Mouse (Mus musculus) lung, embryonic 16.5 days (tissue): ENCODE measurements around the gene Fgd3. TPM values are rescaled to one million over a fixed set of nuclear protein-coding genes. Genes with fewer than 3 reads are reported as not detected.
A peak's percentile ranks its signal among the peaks of the same experiment; 100 is the strongest.

Experiments used
- ATAC-seq: fragments of 200-750 bp; cut with Nextera tagmentation; 2 replicates; pipeline ENCODE4 v1.8.0; 2017; ENCODE audit warnings: low read depth, mild to moderate bottlenecking, moderate library complexity
- H3K27ac ChIP-seq: fragments of 300-500 bp; sonication (generic); 2 replicates; pipeline ENCODE4 v1.5.1; 2014; ENCODE audit warnings: mild to moderate bottlenecking, control low read depth, low read length
- H3K27me3 ChIP-seq: fragments of 300-500 bp; sonication (generic); 2 replicates; pipeline ENCODE4 v1.6.1; 2014; ENCODE audit warnings: low read depth, low read length, mixed read lengths; ENCODE audit not compliant: control insufficient read depth, insufficient read depth
- H3K36me3 ChIP-seq: fragments of 300-500 bp; sonication (generic); 2 replicates; pipeline ENCODE4 v1.6.1; 2014; ENCODE audit warnings: low read length; ENCODE audit not compliant: control insufficient read depth, insufficient read depth
- H3K4me1 ChIP-seq: fragments of 300-500 bp; sonication (generic); replicated peaks from 2 replicates; pipeline ENCODE4 v1.6.1; 2014; ENCODE audit warnings: low read length, mixed read lengths; ENCODE audit not compliant: control insufficient read depth, insufficient read depth
- H3K4me2 ChIP-seq: fragments of 300-500 bp; sonication (generic); 2 replicates; pipeline ENCODE4 v1.6.1; 2014; ENCODE audit warnings: low read depth, low read length, control low read depth
- H3K4me3 ChIP-seq: fragments of 300-500 bp; sonication (generic); 2 replicates; pipeline ENCODE4 v1.5.1; 2014; ENCODE audit warnings: mild to moderate bottlenecking, low read length, control low read depth
- H3K9ac ChIP-seq: fragments of 300-500 bp; sonication (generic); 2 replicates; pipeline ENCODE4 v1.6.1; 2014; ENCODE audit warnings: low read length, control low read depth
- H3K9me3 ChIP-seq: fragments of 300-500 bp; sonication (generic); 2 replicates; pipeline ENCODE4 v1.6.1; 2016; ENCODE audit warnings: low read length; ENCODE audit not compliant: control insufficient read depth
- WGBS: fragments of 180-500 bp; shearing (Covaris S2); extraction: QIAGEN DNeasy Blood & Tissue Kit; methylation state at CpG from one replicate; pipeline ENCODE4 v1.1.7; 2014; 5-methylcytosine and 5-hydroxymethylcytosine counted together
- polyA plus RNA-seq: library from polyadenylated mRNA; unstranded; fragments of >200 nt; fragmentation: Nextera tagmentation; extraction: Ambion mirVana; gene quantifications from 2 replicates; pipeline ENCODE4 v1.2.1, GENCODE M21; 2015

The Fgd3 gene
- polyA plus RNA-seq, 1 experiment from 2014 or later, result 0.33 TPM

DNA sequence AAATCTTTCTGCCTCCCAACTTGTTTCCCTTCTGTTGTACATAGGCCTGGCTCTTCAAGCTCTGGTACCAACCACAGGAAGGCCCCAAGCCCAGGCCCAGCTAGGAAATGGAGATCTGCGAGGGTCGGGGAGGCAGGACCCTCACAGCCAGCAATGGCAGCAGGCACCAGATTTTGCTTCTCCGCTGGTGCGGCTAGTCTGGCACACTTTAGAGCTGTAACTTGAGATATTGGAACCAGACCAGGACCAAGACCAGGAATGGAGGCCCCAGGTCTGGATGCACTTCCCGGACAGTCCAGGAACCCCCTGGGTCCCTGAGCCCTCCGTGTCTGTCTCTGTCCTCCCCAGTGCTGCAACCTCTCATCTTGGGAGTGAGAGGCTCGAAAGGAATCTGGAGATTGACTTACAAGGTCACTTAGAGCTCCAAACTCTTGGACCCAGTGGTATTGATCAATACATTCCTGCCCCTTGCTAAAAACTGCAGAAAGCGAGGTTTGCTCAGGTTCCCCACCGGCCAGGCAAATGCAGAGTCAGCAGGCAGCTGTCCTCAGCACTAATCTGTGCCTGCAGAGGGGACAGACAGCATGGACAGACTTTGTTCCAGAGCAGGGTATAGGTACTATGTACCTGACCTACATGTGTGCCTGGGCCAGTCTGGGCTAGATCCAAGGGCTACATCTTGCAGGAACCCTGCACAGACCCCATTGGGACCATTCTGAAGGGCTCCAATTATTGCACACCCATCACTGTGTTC lies 103.1 kb downstream of the Fgd3 start:
- H3K9ac ChIP-seq, result peak overlapping the region; percentile 42; the same call in 1 of the 2 replicates
- H3K4me1 ChIP-seq, result peaks cover 24% of the 10 kb centered on the region
- no peak overlapping the region for H3K4me2 ChIP-seq
- no peaks in the 10 kb centered on the region for H3K36me3 ChIP-seq
- H3K4me3 ChIP-seq, result no peak overlapping the region
- no peaks in the 10 kb centered on the region; the same call in 1 of the 2 replicates for H3K27me3 ChIP-seq
- ATAC-seq, result no peak
- H3K27ac ChIP-seq, result no peak overlapping the region
- WGBS, result 57% methylated on average over 9 of the region's 9 CpGs
- H3K9me3 ChIP-seq, result peaks cover 4% of the 10 kb centered on the region; the same call in 1 of the 2 replicates

DNA sequence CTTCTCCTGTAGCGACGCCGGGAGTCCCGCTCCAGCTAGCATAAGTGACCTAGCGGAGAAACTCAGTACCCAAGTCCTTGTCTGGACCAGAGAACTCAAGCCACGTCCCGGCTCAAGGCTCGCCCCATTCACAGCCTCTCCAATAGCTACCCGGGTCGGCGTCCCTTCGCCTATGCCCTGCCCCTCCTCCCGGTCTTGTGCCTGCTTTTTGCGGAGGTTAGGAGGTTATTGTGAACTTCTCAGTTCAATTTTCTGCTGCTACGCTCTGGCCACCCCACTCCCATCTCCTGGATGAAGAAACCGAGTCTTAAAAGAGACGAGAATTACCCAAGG lies 103.9 kb downstream of the Fgd3 start:
- WGBS, result 4% methylated on average over 17 of the region's 17 CpGs

DNA sequence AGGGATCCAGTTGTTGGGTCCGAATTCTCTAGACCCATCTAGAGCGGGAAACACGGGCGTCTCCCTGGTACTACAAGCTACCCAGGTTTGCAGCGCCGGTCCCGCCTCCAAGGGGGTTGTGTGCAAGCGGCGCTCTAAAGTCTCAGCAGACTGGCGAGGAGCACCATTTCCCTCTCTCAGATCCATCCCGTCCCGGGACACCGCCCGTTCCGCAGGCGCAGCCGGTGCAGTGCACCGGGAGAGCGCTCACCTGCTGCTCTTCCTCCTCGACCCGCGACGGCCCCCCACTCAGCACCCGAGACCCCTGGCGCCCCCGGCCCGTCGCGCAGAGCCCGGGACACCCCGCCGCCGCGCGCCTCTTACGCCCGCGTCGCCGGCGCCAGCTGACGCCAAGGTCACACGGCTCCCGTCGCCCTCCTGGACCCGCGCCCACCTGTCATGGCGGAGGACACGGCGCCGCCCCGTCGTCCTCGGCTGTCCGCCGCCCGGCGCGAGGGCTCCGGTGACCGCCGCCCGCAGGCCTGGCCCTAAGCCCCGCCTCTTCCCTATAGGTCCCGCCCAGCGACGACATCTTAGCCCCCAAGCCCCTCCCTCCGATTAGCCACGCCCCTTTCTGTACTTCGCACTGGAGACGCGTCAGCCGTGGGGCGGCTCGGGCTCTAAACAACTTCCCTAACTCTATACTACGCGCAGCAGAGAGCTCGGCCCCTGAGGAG lies 104.4 kb downstream of the Fgd3 start, which contains the start of gene Card19:
Gene Card19 (minus strand): TSS at position 534 of the 716 bp plus-strand sequence.
- H3K4me3 ChIP-seq, result peak within 1 kb of the TSS; percentile 89
- H3K27me3 ChIP-seq, result no peaks in the 10 kb centered on the region; the same call in 1 of the 2 replicates
- peaks cover 24% of the 10 kb centered on the region for H3K4me1 ChIP-seq
- H3K4me2 ChIP-seq, result peak within 1 kb of the TSS; percentile 81
- no peaks in the 10 kb centered on the region for H3K9me3 ChIP-seq
- peak; percentile 96 for ATAC-seq
- H3K27ac ChIP-seq, result peak within 1 kb of the TSS; percentile 87
- H3K36me3 ChIP-seq, result no peaks in the 10 kb centered on the region
- H3K9ac ChIP-seq, result peak within 1 kb of the TSS; percentile 88
- under 1% methylated on average over 69 of the region's 78 CpGs for WGBS

More for the DNA sequence above, 103.9 kb downstream of the Fgd3 start:
- peak overlapping the region; percentile 87 for H3K27ac ChIP-seq
- peaks cover 3% of the 10 kb centered on the region; the same call in 1 of the 2 replicates for H3K9me3 ChIP-seq
- H3K9ac ChIP-seq, result peak overlapping the region; percentile 88
- peak; percentile 62 for ATAC-seq
- H3K27me3 ChIP-seq, result no peaks in the 10 kb centered on the region; the same call in 1 of the 2 replicates
- peaks cover 24% of the 10 kb centered on the region for H3K4me1 ChIP-seq
- H3K4me3 ChIP-seq, result peak overlapping the region; percentile 89
- H3K4me2 ChIP-seq, result peak overlapping the region; percentile 81
- H3K36me3 ChIP-seq, result no peaks in the 10 kb centered on the region

DNA sequence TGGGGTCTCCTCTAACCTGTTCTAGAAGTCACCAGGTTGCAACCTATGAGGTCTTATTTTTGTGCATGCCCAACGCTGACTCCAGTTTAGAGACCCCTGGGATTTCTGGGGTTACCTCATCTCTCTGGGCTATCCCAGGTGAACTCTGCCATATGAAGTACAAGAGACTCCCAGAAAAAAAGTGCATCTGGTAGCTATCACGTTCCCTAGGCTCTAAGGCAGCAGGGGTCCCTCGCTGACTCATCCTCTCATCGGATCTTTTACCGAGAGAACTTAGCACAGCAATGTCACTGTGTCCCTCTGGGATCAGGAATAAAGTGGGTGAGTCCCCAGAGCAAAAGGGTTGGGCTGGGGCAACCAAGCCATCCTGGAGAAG lies 105.0 kb downstream of the Fgd3 start:
- Histone ChIP-seq H3K9me3 (no peaks in the 10 kb centered on the region), H3K27me3 (no peaks in the 10 kb centered on the region; the same call in 1 of the 2 replicates), H3K4me1 (peaks cover 24% of the 10 kb centered on the region), H3K4me3 (peak overlapping the region; percentile 89), H3K27ac (peak overlapping the region; percentile 87; the same call in 1 of the 2 replicates), H3K4me2 (peak overlapping the region; percentile 81), H3K9ac (peak overlapping the region; percentile 88), H3K36me3 (no peaks in the 10 kb centered on the region)
- no peak for ATAC-seq
- WGBS, result 12% methylated on average over 5 of the region's 5 CpGs

DNA sequence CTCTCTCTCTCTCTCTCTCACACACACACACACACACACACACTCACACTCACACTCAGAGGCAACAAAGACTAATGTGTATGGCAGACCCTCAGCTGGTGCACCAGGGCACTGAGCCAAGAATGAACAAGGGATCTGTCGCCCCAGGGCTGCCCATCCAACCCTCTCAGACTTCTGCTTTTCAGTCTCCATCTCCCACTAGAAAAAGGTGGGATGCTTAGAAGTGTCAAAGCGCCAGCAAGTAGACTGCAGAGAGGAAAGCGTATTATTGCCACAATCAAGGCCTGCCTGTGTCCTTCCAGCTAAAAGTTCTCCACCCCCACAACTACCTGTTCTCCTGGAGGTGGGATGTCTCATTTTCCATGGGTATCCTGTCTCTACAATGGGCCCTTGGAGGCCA lies 105.7 kb downstream of the Fgd3 start:
- no peaks in the 10 kb centered on the region for H3K36me3 ChIP-seq
- no peak overlapping the region for H3K9ac ChIP-seq
- no peak overlapping the region for H3K4me3 ChIP-seq
- H3K27me3 ChIP-seq, result no peaks in the 10 kb centered on the region; the same call in 1 of the 2 replicates
- H3K4me1 ChIP-seq, result peaks cover 24% of the 10 kb centered on the region
- WGBS, result 71% methylated on average over 3 of the region's 3 CpGs
- H3K27ac ChIP-seq, result no peak overlapping the region
- H3K9me3 ChIP-seq, result no peaks in the 10 kb centered on the region
- H3K4me2 ChIP-seq, result 0 out of 2 replicates have a peak overlapping the region, but pooled peaks have one; percentile 81
- no peak for ATAC-seq

DNA sequence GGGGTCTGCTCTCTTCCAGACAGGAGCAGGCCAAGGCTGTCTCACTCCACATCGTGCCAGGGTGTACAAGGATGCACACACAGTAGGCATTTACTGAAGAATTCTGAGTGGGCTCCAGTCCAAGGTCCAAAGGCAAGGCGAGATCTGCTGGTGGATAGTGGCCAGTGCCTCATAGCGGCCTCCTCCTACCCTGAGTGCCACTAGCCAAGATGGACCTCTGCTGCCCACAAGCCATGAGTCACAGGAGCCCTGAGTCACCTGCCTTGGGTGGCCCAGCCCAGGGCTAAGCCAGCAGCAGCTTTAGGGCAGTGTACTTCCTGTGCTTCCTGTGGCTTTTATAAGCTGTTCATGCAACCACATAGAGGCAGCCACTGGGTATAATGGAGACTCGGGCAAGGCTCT lies 106.6 kb downstream of the Fgd3 start:
- no peaks in the 10 kb centered on the region for H3K36me3 ChIP-seq
- H3K27me3 ChIP-seq, result no peaks in the 10 kb centered on the region; the same call in 1 of the 2 replicates
- 55% methylated on average over 4 of the region's 4 CpGs for WGBS
- no peaks in the 10 kb centered on the region for H3K9me3 ChIP-seq
- no peak overlapping the region for H3K4me3 ChIP-seq
- H3K9ac ChIP-seq, result no peak overlapping the region
- H3K4me1 ChIP-seq, result peaks cover 24% of the 10 kb centered on the region
- peak overlapping the region; percentile 10; the same call in 1 of the 2 replicates for H3K4me2 ChIP-seq
- ATAC-seq, result no peak
- H3K27ac ChIP-seq, result no peak overlapping the region

DNA sequence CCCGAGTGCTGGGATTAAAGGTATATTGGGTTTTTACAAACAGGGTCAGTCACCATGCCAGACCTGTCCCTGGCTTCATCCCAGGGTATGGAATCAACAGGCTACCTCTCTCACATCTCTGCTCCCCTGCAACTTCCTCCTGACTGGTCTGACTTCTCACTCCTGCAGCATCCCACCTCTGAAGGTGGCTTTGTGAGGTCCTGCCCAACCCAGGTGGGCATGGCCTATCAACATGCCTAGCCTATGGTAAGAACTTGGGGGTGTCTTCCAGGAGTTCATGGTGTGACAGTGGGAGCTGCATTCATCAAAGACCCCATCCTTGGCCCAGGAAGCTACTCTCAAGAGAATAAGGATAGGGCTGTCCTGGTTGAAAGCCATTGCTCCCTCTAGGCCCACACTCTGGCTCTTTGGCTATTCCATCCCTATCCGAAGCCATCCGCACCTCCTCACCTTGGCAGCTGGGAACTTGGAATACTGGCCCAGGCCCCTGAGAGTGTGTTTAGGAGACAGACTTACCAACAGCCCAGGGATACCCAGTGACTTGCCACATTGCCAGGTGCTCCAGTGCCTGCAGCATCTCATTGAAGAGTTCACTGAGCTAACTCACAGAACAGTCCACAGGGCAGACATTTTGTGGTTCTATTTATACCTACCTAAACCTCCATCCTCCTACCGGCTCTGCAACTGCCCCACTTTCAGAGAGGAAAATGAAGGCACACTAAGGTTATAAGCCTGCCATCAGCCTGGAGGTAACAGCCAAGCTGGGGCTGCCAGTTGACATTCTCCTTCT lies 107.2 kb downstream of the Fgd3 start:
- no peaks in the 10 kb centered on the region for H3K36me3 ChIP-seq
- no peaks in the 10 kb centered on the region; the same call in 1 of the 2 replicates for H3K27me3 ChIP-seq
- WGBS, result 86% methylated on average over 4 of the region's 4 CpGs
- no peak overlapping the region for H3K4me3 ChIP-seq
- H3K4me2 ChIP-seq, result no peak overlapping the region
- ATAC-seq, result no peak
- H3K27ac ChIP-seq, result no peak overlapping the region
- no peak overlapping the region for H3K9ac ChIP-seq
- H3K4me1 ChIP-seq, result peaks cover 24% of the 10 kb centered on the region
- H3K9me3 ChIP-seq, result no peaks in the 10 kb centered on the region
